Mouse (Mus musculus) intestine, postnatal 0 days (tissue): Measurements from ENCODE around the gene Cryzl2. TPM values are rescaled to one million over a fixed set of nuclear protein-coding genes. Genes with fewer than 3 reads are reported as not detected.

ENCODE experiments used
- ATAC-seq: fragments of 200-750 bp; cut with Nextera tagmentation; 2 replicates; pipeline ENCODE4 v1.8.0; 2017; ENCODE audit warnings: mild to moderate bottlenecking, moderate TSS enrichment, moderate library complexity
- H3K27ac ChIP-seq: fragments of 300-500 bp; sonication (generic); 2 replicates; pipeline ENCODE4 v1.5.1; 2014; ENCODE audit warnings: mild to moderate bottlenecking, low read depth, low read length, moderate library complexity
- H3K27me3 ChIP-seq: fragments of 300-500 bp; sonication (generic); replicated peaks from 2 replicates; pipeline ENCODE4 v1.6.1; 2014; ENCODE audit warnings: low read length, mixed read lengths; ENCODE audit not compliant: control insufficient read depth, insufficient read depth
- H3K36me3 ChIP-seq: fragments of 300-500 bp; sonication (generic); 2 replicates; pipeline ENCODE4 v1.6.1; 2014; ENCODE audit warnings: mild to moderate bottlenecking, moderate library complexity; ENCODE audit not compliant: control insufficient read depth, insufficient read depth
- H3K4me1 ChIP-seq: fragments of 300-500 bp; sonication (generic); replicated peaks from 2 replicates; pipeline ENCODE4 v1.6.1; 2014; ENCODE audit warnings: antibody characterized with exemption, low read length, mixed read lengths; ENCODE audit not compliant: control insufficient read depth, insufficient read depth
- H3K4me2 ChIP-seq: fragments of 300-500 bp; sonication (generic); replicated peaks from 2 replicates; pipeline ENCODE4 v1.6.1; 2014; ENCODE audit warnings: low read depth, mild to moderate bottlenecking, moderate library complexity
- H3K4me3 ChIP-seq: fragments of 300-500 bp; sonication (generic); 2 replicates; pipeline ENCODE4 v1.5.1; 2014; ENCODE audit warnings: low read depth, low read length
- H3K9ac ChIP-seq: fragments of 300-500 bp; sonication (generic); 2 replicates; pipeline ENCODE4 v1.6.1; 2014; ENCODE audit warnings: mild to moderate bottlenecking, low read depth, low read length
- H3K9me3 ChIP-seq: fragments of 300-500 bp; sonication (generic); 2 replicates; pipeline ENCODE4 v1.6.1; 2016; ENCODE audit warnings: mixed run types; ENCODE audit not compliant: control insufficient read depth
- CTCF ChIP-seq: sonication (generic); IDR thresholded peaks from 2 replicates; pipeline ENCODE4 v1.5.1; 2016; ENCODE audit warnings: low read depth, mild to moderate bottlenecking, control low read depth, antibody characterized with exemption, moderate library complexity
- WGBS: fragments of 180-500 bp; shearing (Covaris S2); extraction: QIAGEN DNeasy Blood & Tissue Kit; methylation state at CpG from one replicate; pipeline ENCODE4 v1.1.7; 2014; 5-methylcytosine and 5-hydroxymethylcytosine counted together
- polyA plus RNA-seq: library from polyadenylated mRNA; unstranded; fragments of >200 nt; fragmentation: Nextera tagmentation; extraction: Ambion mirVana; gene quantifications from 2 replicates; pipeline ENCODE4 v1.2.1, GENCODE M21; 2015

The Cryzl2 gene
- polyA plus RNA-seq, 1 experiment from 2014 or later: 8.8 TPM

DNA sequence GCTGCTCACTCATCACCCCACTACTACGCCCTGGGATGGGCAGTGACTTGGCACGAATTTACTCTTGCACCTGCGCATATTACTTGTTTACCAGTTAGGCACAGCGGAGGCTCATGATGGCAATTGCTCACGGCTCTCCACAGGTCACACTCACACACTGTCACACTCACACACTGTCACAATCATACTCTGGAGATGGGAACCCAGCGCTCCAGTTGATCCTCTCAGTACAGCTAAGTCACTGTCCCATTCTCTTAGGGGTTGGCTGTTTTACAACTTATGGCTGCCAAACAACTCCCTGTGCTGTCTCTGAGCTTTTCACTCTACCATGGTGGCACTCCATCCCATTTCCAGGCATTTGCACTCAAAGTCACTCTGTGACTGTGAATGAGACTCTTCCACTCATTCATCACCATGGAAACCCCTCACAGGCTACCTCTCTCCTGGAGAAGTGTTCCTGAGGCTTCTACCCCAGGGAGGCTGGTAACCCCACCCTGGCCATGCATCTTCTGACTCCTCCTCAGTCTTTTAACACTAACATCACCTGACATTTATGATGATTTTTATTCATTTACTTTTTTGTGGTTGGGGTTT, 43.1 kb downstream of the Cryzl2 start:
- no peaks in the 10 kb centered on the region for H3K9me3 ChIP-seq
- H3K4me1 ChIP-seq: no peaks in the 10 kb centered on the region
- H3K4me3 ChIP-seq: no peak overlapping the region
- no peak for TF ChIP-seq CTCF
- H3K27me3 ChIP-seq: no peaks in the 10 kb centered on the region
- ATAC-seq: no peak
- whole genome bisulfite sequencing: 87% methylated on average over 6 of the region's 6 CpGs
- H3K4me2 ChIP-seq: no peak overlapping the region
- H3K36me3 ChIP-seq: no peaks in the 10 kb centered on the region
- no peak overlapping the region for H3K27ac ChIP-seq
- H3K9ac ChIP-seq: no peak overlapping the region

DNA sequence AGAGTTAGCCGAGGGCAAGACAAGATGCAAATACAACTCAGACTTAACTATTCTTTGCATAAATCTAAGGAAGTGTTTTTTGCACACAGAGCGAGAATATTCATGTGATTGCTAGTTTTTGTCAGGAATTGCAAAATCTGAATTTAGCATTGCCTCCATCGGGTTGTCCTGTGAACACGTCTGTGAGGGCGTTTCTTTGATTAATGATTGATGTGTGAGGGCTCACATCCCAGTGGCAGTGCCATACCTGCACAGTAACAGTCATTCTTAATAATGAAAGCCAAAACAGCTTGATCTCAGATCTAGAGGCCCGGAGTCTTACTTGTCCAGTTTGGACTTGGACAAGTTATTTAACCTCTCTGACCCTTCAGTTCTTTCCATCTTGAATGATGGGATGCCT, 44.7 kb downstream of the Cryzl2 start:
- Histone ChIP-seq H3K36me3 (no peaks in the 10 kb centered on the region), H3K27ac (no peak overlapping the region), H3K4me2 (no peak overlapping the region), H3K9me3 (no peaks in the 10 kb centered on the region), H3K27me3 (no peaks in the 10 kb centered on the region), H3K4me3 (no peak overlapping the region), H3K9ac (no peak overlapping the region), H3K4me1 (no peaks in the 10 kb centered on the region)
- 72% methylated on average over 6 of the region's 6 CpGs for WGBS
- TF ChIP-seq CTCF: no peak
- ATAC-seq: no peak

DNA sequence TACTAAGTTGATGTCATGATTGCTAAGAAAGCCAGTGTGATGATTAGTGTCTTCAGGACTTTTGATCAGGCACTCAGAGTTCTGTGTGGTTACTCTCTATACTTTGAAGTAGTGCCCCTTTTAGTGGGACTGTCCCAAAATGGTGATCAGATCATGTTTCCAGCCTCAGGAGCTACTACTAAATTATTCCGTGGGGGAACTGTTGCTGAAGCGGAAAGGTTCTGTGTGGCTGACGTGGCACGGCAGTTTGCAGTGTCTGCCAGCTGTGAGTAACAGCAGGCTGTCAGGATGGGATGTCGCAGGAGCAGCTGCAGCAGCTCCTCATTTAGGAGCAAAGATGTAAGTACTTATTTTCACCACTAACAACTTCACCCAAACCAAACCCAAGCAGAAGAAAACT, 48.1 kb downstream of the Cryzl2 start, which contains the start of gene Sec16b:
Gene Sec16b, plus strand, starts transcription at position 207 of the 400 bp plus-strand sequence.
- H3K9ac ChIP-seq: no peak within 1 kb of the TSS
- TF ChIP-seq CTCF: no peak
- H3K36me3 ChIP-seq: no peaks in the 10 kb centered on the region
- no peak for ATAC-seq
- H3K27me3 ChIP-seq: no peaks in the 10 kb centered on the region
- no peaks in the 10 kb centered on the region for H3K9me3 ChIP-seq
- 51% methylated on average over 5 of the region's 5 CpGs for WGBS
- H3K4me3 ChIP-seq: no peak within 1 kb of the TSS
- no peak within 1 kb of the TSS for H3K27ac ChIP-seq
- H3K4me2 ChIP-seq: no peak within 1 kb of the TSS
- H3K4me1 ChIP-seq: no peaks in the 10 kb centered on the region

- H3K9me3 ChIP-seq: no peaks in the 10 kb centered on the region
- H3K9ac ChIP-seq: no peak overlapping the region
- H3K4me2 ChIP-seq: no peak overlapping the region
- no peak for TF ChIP-seq CTCF
- 48% methylated on average over 4 of the region's 4 CpGs for WGBS
- no peaks in the 10 kb centered on the region for H3K4me1 ChIP-seq
- H3K27ac ChIP-seq: no peak overlapping the region
- no peaks in the 10 kb centered on the region for H3K36me3 ChIP-seq
- no peaks in the 10 kb centered on the region for H3K27me3 ChIP-seq
- ATAC-seq: no peak
- no peak overlapping the region for H3K4me3 ChIP-seq
These were observed 48.7 kb downstream of the Cryzl2 start for GRCm38 (mm10) chr1:157506995-157507595.

DNA sequence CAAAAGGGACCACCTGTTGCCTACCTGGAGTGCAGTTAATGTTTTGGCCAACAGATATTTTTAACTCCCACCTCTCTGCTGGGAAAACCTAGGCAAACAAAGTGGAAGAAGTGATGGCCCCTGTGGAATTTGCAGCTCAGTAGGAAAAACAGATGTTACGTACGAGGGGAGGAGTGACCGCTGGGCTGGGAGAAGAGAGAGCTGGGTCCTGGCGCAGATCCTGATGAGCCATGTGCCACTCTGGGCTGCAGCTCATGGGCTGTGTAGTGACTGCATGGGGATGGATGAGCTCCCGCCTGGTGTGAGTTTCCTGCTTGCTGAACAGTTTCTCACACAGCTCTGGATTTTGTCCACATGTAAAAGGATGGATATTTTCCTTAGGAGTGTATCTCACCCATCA, 49.4 kb downstream of the Cryzl2 start:
- Histone ChIP-seq H3K4me1 (no peaks in the 10 kb centered on the region), H3K27me3 (no peaks in the 10 kb centered on the region), H3K4me3 (no peak overlapping the region), H3K27ac (no peak overlapping the region), H3K4me2 (no peak overlapping the region), H3K36me3 (no peaks in the 10 kb centered on the region), H3K9ac (no peak overlapping the region), H3K9me3 (no peaks in the 10 kb centered on the region)
- no peak for TF ChIP-seq CTCF
- WGBS: 39% methylated on average over 5 of the region's 5 CpGs
- ATAC-seq: no peak

DNA sequence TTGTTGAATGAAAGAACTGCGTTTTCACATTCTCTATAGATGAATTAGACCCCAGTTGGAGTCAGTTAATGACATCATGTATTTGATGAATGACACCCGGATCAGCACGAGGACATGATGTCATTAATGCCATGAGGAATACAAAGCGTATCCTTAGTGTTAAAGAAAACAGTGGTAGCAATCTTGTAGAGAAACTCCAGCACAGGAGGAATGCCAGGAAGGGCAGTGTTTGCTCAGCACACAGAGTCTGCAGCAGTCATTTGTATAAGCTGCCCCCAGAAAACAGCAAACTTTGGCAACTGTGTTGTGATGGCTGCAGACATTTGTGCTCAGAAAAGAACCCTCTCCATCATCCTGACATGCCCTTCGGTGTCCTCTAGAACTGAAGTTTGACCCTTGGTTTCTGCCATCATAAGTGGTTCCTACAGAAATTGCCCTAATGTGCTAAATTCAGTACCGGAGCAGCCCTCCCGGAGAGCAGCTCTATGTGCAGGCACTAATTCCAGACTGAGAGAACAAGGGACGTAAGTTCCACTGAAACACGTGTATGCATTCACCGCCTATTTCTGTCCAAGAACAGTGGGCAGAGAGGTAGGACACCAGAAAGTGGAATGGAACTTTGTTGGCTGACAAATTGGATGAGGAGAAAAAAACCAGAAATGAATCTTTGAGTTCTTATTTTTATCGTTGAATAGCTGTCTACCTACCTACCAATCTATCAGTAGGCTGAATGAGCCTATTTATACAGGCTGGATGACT, 54.5 kb downstream of the Cryzl2 start:
- H3K36me3 ChIP-seq: no peaks in the 10 kb centered on the region
- H3K27ac ChIP-seq: no peak overlapping the region
- no peaks in the 10 kb centered on the region for H3K4me1 ChIP-seq
- H3K27me3 ChIP-seq: no peaks in the 10 kb centered on the region
- no peak overlapping the region for H3K4me3 ChIP-seq
- WGBS: 52% methylated on average over 11 of the region's 11 CpGs
- TF ChIP-seq CTCF: no peak
- H3K9ac ChIP-seq: no peak overlapping the region
- no peak for ATAC-seq
- H3K4me2 ChIP-seq: no peak overlapping the region
- H3K9me3 ChIP-seq: no peaks in the 10 kb centered on the region
